Mouse (Mus musculus): ENCODE measurements at regions not wholly inside any gene's neighbourhood (a gene's known extent, or its start where the extent isn't known, plus 50 kb on each side); places are given as distances from the start of the nearest gene placed in this dataset.

GRCm38 (mm10) chr10:99395411-99395810 lies 132.4 kb downstream of the Dusp6 start:
- Histone ChIP-seq H3K4me3 (ENCODE audit: control insufficient read depth in 1 of 2, insufficient read depth in 1 of 2, low read depth in 2 of 2, low read length in 2 of 2) (no peak overlapping the region), H3K36me3 (ENCODE audit: control insufficient read depth in 1 of 2, insufficient read depth in 2 of 2, low read length in 2 of 2) (no peaks in the 10 kb centered on the region), H3K9ac (ENCODE audit: control insufficient read depth, low read depth, low read length, poor library complexity, severe bottlenecking) (no peak overlapping the region), H3K27me3 (ENCODE audit: control insufficient read depth in 1 of 2, insufficient read depth in 2 of 2, low read length in 2 of 2) (no peaks in the 10 kb centered on the region; a peak in 1 of 4 replicates), H3K27ac (ENCODE audit: control insufficient read depth, low read depth, low read length) (no peak overlapping the region), H3K4me1 (ENCODE audit: control insufficient read depth in 1 of 2, insufficient read depth in 2 of 2, low read length in 2 of 2) (no peaks in the 10 kb centered on the region), H3K9me3 (replicated peaks; ENCODE audit: insufficient read depth, low read length) (no peaks in the 10 kb centered on the region), H3K79me2 (ENCODE audit: control insufficient read depth, insufficient read depth, low read length, poor library complexity) (no peaks in the 10 kb centered on the region)
- DNase-seq (ENCODE audit: low read depth, low spot score), result no peak
- TF ChIP-seq CHD1 (IDR thresholded peaks at IDR 0.05; ENCODE audit: low read depth, low read length) (no peak), SIN3A (IDR thresholded peaks at IDR 0.05; ENCODE audit: low read length) (no peak), USF2 (IDR thresholded peaks at IDR 0.05; ENCODE audit: borderline replicate concordance in 1 of 2, insufficient read depth in 1 of 2, low read depth in 1 of 2, low read length in 2 of 2) (no peak), EP300 (IDR thresholded peaks at IDR 0.05; ENCODE audit: low read depth in 1 of 2, low read length in 2 of 2) (no peak), TBP (IDR thresholded peaks at IDR 0.05; ENCODE audit: low read depth, low read length) (no peak), SMC3 (IDR thresholded peaks at IDR 0.05; ENCODE audit: low read depth, low read length) (no peak), ZC3H11A (IDR thresholded peaks at IDR 0.05; ENCODE audit: low read depth, low read length) (no peak), GATA1 (IDR thresholded peaks at IDR 0.05; ENCODE audit: low read depth, low read length) (no peak), TCF12 (IDR thresholded peaks at IDR 0.05; ENCODE audit: low read depth, low read length) (no peak), RCOR1 (IDR thresholded peaks at IDR 0.05; ENCODE audit: low read depth, low read length) (no peak), ETS1 (IDR thresholded peaks at IDR 0.05; ENCODE audit: low read depth, low read length) (no peak), MYB (IDR thresholded peaks at IDR 0.05; ENCODE audit: low read depth, low read length) (no peak), POLR2AphosphoS2 (IDR thresholded peaks at IDR 0.05; ENCODE audit: low read length) (no peak)

- Histone ChIP-seq H3K79me2 (ENCODE audit: control insufficient read depth, insufficient read depth, low read length, poor library complexity) (no peaks in the 10 kb centered on the region), H3K9ac (ENCODE audit: control insufficient read depth, low read depth, low read length, poor library complexity, severe bottlenecking) (no peak overlapping the region), H3K27ac (ENCODE audit: control insufficient read depth, low read depth, low read length) (no peak overlapping the region), H3K4me3 (ENCODE audit: control insufficient read depth in 1 of 2, insufficient read depth in 1 of 2, low read depth in 2 of 2, low read length in 2 of 2) (no peak overlapping the region), H3K4me1 (ENCODE audit: control insufficient read depth in 1 of 2, insufficient read depth in 2 of 2, low read length in 2 of 2) (no peaks in the 10 kb centered on the region), H3K36me3 (ENCODE audit: control insufficient read depth in 1 of 2, insufficient read depth in 2 of 2, low read length in 2 of 2) (no peaks in the 10 kb centered on the region), H3K9me3 (replicated peaks; ENCODE audit: insufficient read depth, low read length) (no peaks in the 10 kb centered on the region), H3K27me3 (ENCODE audit: control insufficient read depth in 1 of 2, insufficient read depth in 2 of 2, low read length in 2 of 2) (no peaks in the 10 kb centered on the region; a peak in 1 of 4 replicates)
- no peak for DNase-seq (ENCODE audit: low read depth, low spot score)
- TF ChIP-seq RCOR1 (IDR thresholded peaks at IDR 0.05; ENCODE audit: low read depth, low read length) (no peak), MXI1 (IDR thresholded peaks at IDR 0.05; ENCODE audit: low read depth, low read length) (no peak), CHD2 (IDR thresholded peaks at IDR 0.05; ENCODE audit: low read length) (no peak), CTCF (IDR thresholded peaks at IDR 0.05 in 2 of 3, conservative IDR thresholded peaks at IDR 0.05 in 1 of 3; ENCODE audit: control insufficient read depth in 1 of 3, insufficient read depth in 1 of 3, low read depth in 2 of 3, low read length in 3 of 3, poor library complexity in 1 of 3, severe bottlenecking in 1 of 3) (no peak), MAFK (IDR thresholded peaks at IDR 0.05; ENCODE audit: borderline replicate concordance, low read depth, low read length) (no peak), POLR2AphosphoS2 (IDR thresholded peaks at IDR 0.05; ENCODE audit: low read length) (no peak), EP300 (IDR thresholded peaks at IDR 0.05; ENCODE audit: low read depth in 1 of 2, low read length in 2 of 2) (no peak), BHLHE40 (IDR thresholded peaks at IDR 0.05; ENCODE audit: borderline replicate concordance, low read depth, low read length) (no peak), POLR2AphosphoS5 (IDR thresholded peaks at IDR 0.05; ENCODE audit: borderline replicate concordance, low read depth, low read length) (no peak), MYB (IDR thresholded peaks at IDR 0.05; ENCODE audit: low read depth, low read length) (no peak), USF2 (IDR thresholded peaks at IDR 0.05; ENCODE audit: borderline replicate concordance in 1 of 2, insufficient read depth in 1 of 2, low read depth in 1 of 2, low read length in 2 of 2) (no peak), GABPA (IDR thresholded peaks at IDR 0.05; ENCODE audit: low read depth, low read length) (no peak), ZMIZ1 (IDR thresholded peaks at IDR 0.05; ENCODE audit: low read depth, low read length) (no peak), JUND (IDR thresholded peaks at IDR 0.05; ENCODE audit: low read depth, low read length) (no peak)
These were observed 133.6 kb downstream of the Dusp6 start for GRCm38 (mm10) chr10:99396630-99397029.

All from MEL (cell line).